Comparison of ENCODE assay signal across 8 mouse cellular contexts in the genomic region with DNA sequence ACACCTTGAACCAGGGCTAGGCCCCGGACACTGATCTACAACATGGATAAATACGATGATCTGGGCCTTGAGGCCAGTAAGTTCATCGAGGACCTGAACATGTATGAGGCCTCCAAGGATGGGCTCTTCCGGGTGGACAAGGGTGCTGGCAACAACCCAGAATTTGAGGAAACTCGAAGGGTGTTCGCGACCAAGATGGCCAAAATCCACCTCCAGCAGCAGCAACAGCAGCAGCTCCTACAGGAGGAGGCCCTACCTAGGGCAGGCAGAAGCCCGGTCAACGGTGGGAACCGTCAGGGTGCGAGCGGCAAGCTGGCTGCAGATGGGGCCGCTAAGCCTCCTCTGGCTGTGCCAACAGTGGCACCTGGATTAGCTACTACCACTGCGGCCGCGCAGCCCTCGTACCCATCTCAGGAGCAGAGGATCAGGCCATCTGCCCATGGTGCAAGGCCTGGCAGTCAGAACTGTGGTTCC. TPM values are rescaled to one million over a fixed set of nuclear protein-coding genes. Genes with fewer than 3 reads are reported as not detected.
DNase-seq lines count a peak whose midpoint lies in the region; ATAC-seq and TF ChIP-seq lines count a peak whose summit lies in the region.

No protein-coding gene starts in this region.

- H3K4me1 ChIP-seq in ES-Bruce4 (ENCODE audit: control insufficient read depth, insufficient read depth, low read length) = no peaks in the 10 kb centered on the region
- peaks cover 55% of the 10 kb centered on the region for H3K4me1 ChIP-seq in forebrain, embryonic 12.5 days
- H3K4me1 ChIP-seq in kidney, embryonic 15.5 days = peaks cover 62% of the 10 kb centered on the region
- peaks cover 27% of the 10 kb centered on the region for H3K4me1 ChIP-seq in stomach, postnatal 0 days (replicated peaks; ENCODE audit: control insufficient read depth, insufficient read depth)

- no peak for TF ChIP-seq EP300 in ES-Bruce4 (IDR thresholded peaks at IDR 0.05; ENCODE audit: insufficient read depth, low read depth, low read length)
- no peak for TF ChIP-seq EP300 in stomach, postnatal 0 days (optimal IDR thresholded peaks at IDR 0.05)

- peak; percentile 40 for ATAC-seq in forebrain, embryonic 12.5 days (ENCODE audit: low FRiP score)
- ATAC-seq in kidney, embryonic 15.5 days (replicated peaks; ENCODE audit: low FRiP score) = peak; percentile 18
- peak; percentile 5; the same call in 1 of the 2 replicates for ATAC-seq in megakaryocyte progenitor cell, adult 5-6 weeks (replicated peaks; ENCODE audit: poor library complexity)
- peak; percentile 15; the same call in 1 of the 2 replicates for ATAC-seq in stomach, postnatal 0 days (ENCODE audit: low FRiP score, low TSS enrichment)

- 18% methylated on average over 17 of the region's 17 CpGs for WGBS in forebrain, embryonic 12.5 days
- 20% methylated on average over 17 of the region's 17 CpGs for WGBS in kidney, embryonic 15.5 days
- WGBS in stomach, postnatal 0 days = 6% methylated on average over 17 of the region's 17 CpGs

- peak overlapping the region; percentile 92 for H3K9ac ChIP-seq in ES-Bruce4 (ENCODE audit: low read depth, poor library complexity, severe bottlenecking)
- H3K9ac ChIP-seq in forebrain, embryonic 12.5 days = peak overlapping the region; percentile 73
- peak overlapping the region; percentile 69 for H3K9ac ChIP-seq in kidney, embryonic 15.5 days
- peak overlapping the region; percentile 78 for H3K9ac ChIP-seq in stomach, postnatal 0 days (ENCODE audit: low read length)

- DNase-seq in CD4-positive helper T cell, adult 2 months (ENCODE audit: low read depth, low spot score) = peak; percentile 32
- peak; percentile 41 for DNase-seq in stomach, postnatal 0 days (ENCODE audit: low spot score)
- DNase-seq in gastrocnemius, adult 8-10 months (ENCODE audit: low spot score in 2 of 2) = no peak
- DNase-seq in frontal cortex, adult 2 months (ENCODE audit: extremely low spot score in 1 of 2, low spot score in 1 of 2) = no peak

- H3K9me3 ChIP-seq in ES-Bruce4 (replicated peaks; ENCODE audit: control insufficient read depth, insufficient read depth, low read length, poor library complexity, severe bottlenecking) = no peaks in the 10 kb centered on the region
- no peaks in the 10 kb centered on the region for H3K9me3 ChIP-seq in forebrain, embryonic 12.5 days
- no peaks in the 10 kb centered on the region for H3K9me3 ChIP-seq in kidney, embryonic 15.5 days (replicated peaks)
- no peaks in the 10 kb centered on the region for H3K9me3 ChIP-seq in stomach, postnatal 0 days (ENCODE audit: control insufficient read depth, low read length)

- H3K4me3 ChIP-seq in ES-Bruce4 (ENCODE audit: low read depth, low read length) = peak overlapping the region; percentile 79
- peak overlapping the region; percentile 69 for H3K4me3 ChIP-seq in forebrain, embryonic 12.5 days (replicated peaks)
- H3K4me3 ChIP-seq in kidney, embryonic 15.5 days (replicated peaks) = peak overlapping the region; percentile 71
- peak overlapping the region; percentile 68 for H3K4me3 ChIP-seq in stomach, postnatal 0 days (ENCODE audit: low read depth, low read length)

- H3K4me2 ChIP-seq in forebrain, embryonic 12.5 days = peak overlapping the region; percentile 76
- peak overlapping the region; percentile 90 for H3K4me2 ChIP-seq in kidney, embryonic 15.5 days
- H3K4me2 ChIP-seq in stomach, postnatal 0 days (replicated peaks; ENCODE audit: low read depth) = peak overlapping the region; percentile 92

- H3K27ac ChIP-seq in ES-Bruce4 (ENCODE audit: insufficient read depth, low read length) = no peak overlapping the region
- H3K27ac ChIP-seq in forebrain, embryonic 12.5 days = peak overlapping the region; percentile 53; the same call in 1 of the 2 replicates
- H3K27ac ChIP-seq in kidney, embryonic 15.5 days = peak overlapping the region; percentile 89
- peak overlapping the region; percentile 92 for H3K27ac ChIP-seq in stomach, postnatal 0 days (replicated peaks)

- TF ChIP-seq CTCF in ES-Bruce4 (IDR thresholded peaks at IDR 0.05; ENCODE audit: low read depth, low read length) = no peak
- TF ChIP-seq CTCF in stomach, postnatal 0 days (IDR thresholded peaks at IDR 0.05; ENCODE audit: low read depth) = no peak

- no peak for TF ChIP-seq POLR2A in ES-Bruce4 (IDR thresholded peaks at IDR 0.05; ENCODE audit: insufficient read depth, low read length)

- H3K36me3 ChIP-seq in ES-Bruce4 (ENCODE audit: control insufficient read depth, insufficient read depth, low read length, poor library complexity, severe bottlenecking) = no peaks in the 10 kb centered on the region
- peaks cover 8% of the 10 kb centered on the region for H3K36me3 ChIP-seq in forebrain, embryonic 12.5 days (replicated peaks)
- H3K36me3 ChIP-seq in kidney, embryonic 15.5 days = peaks cover 24% of the 10 kb centered on the region
- no peaks in the 10 kb centered on the region for H3K36me3 ChIP-seq in stomach, postnatal 0 days (ENCODE audit: control insufficient read depth, insufficient read depth, low read length)

- H3K27me3 ChIP-seq in ES-Bruce4 (ENCODE audit: control insufficient read depth, insufficient read depth, low read length, poor library complexity, severe bottlenecking) = no peaks in the 10 kb centered on the region
- H3K27me3 ChIP-seq in forebrain, embryonic 12.5 days = no peaks in the 10 kb centered on the region
- H3K27me3 ChIP-seq in kidney, embryonic 15.5 days = no peaks in the 10 kb centered on the region
- H3K27me3 ChIP-seq in stomach, postnatal 0 days (ENCODE audit: control insufficient read depth, insufficient read depth, low read length) = no peaks in the 10 kb centered on the region

RNA-seq across cellular contexts. Expression of gene Limd1, which starts 0.7 kb away (rescaled TPM):
- polyA plus RNA-seq in ES-Bruce4 (2011; ENCODE audit: insufficient read depth, insufficient read length, low read depth, missing spikeins) = 23.3 TPM in 2 replicates
- 44.8 and 46.2 TPM in 2 replicates for polyA plus RNA-seq in forebrain, embryonic 12.5 days (2016; fragmentation: Nextera tagmentation; extraction: Ambion mirVana)
- 49.3 and 50.5 TPM in 2 replicates for polyA plus RNA-seq in kidney, embryonic 15.5 days (2015; fragmentation: Nextera tagmentation; extraction: Ambion mirVana)
- total RNA-seq in megakaryocyte progenitor cell, adult 5-6 weeks (2015) = 24.2 and 24.6 TPM in 2 replicates
- total RNA-seq in megakaryocyte progenitor cell, adult 5-6 weeks (2017) = 19.0 and 20.4 TPM in 2 replicates
- polyA plus RNA-seq in stomach, postnatal 0 days (2015; fragmentation: Nextera tagmentation; extraction: Ambion mirVana) = 22.2 and 23.2 TPM in 2 replicates
- 10 to 100 TPM; 34.3 to 48.3 (median 40.6) TPM for total RNA-seq in gastrocnemius, adult 8-10 months (2022)
- polyA plus RNA-seq in frontal cortex, adult 2 months (2012; rRNA removed) = 7.9 and 8.4 TPM in 2 replicates

RNA-seq across cellular contexts. Expression of gene Sacm1l, which starts 50.3 kb away (rescaled TPM):
- 49.9 and 57.0 TPM in 2 replicates for polyA plus RNA-seq in ES-Bruce4 (2011; ENCODE audit: insufficient read depth, insufficient read length, low read depth, missing spikeins)
- polyA plus RNA-seq in forebrain, embryonic 12.5 days (2016; fragmentation: Nextera tagmentation; extraction: Ambion mirVana) = 45.3 and 49.2 TPM in 2 replicates
- 56.1 and 64.2 TPM in 2 replicates for polyA plus RNA-seq in kidney, embryonic 15.5 days (2015; fragmentation: Nextera tagmentation; extraction: Ambion mirVana)
- 33.3 and 35.8 TPM in 2 replicates for total RNA-seq in megakaryocyte progenitor cell, adult 5-6 weeks (2015)
- 36.4 and 46.2 TPM in 2 replicates for total RNA-seq in megakaryocyte progenitor cell, adult 5-6 weeks (2017)
- polyA plus RNA-seq in stomach, postnatal 0 days (2015; fragmentation: Nextera tagmentation; extraction: Ambion mirVana) = 33.6 TPM in 2 replicates
- 10 to 100 TPM; 15.8 to 25.1 (median 19.2) TPM for total RNA-seq in gastrocnemius, adult 8-10 months (2022)
- polyA plus RNA-seq in frontal cortex, adult 2 months (2012; rRNA removed) = 37.3 and 40.8 TPM in 2 replicates

Comparison
In these comparisons a context has a peak if more than half of its experiments do, and no peak if none do; other contexts are left out.
1. DNase-seq: peak in CD4-positive helper T cell, adult 2 months (single experiment) and stomach, postnatal 0 days (single experiment); none in gastrocnemius, adult 8-10 months (0 of 2) and frontal cortex, adult 2 months (0 of 2).
2. Peak in every context shown above with its lines, with median percentiles within 50 percentile points of each other: H3K4me3 ChIP-seq, H3K9ac ChIP-seq, ATAC-seq and H3K4me2 ChIP-seq.